In the genomic region with DNA sequence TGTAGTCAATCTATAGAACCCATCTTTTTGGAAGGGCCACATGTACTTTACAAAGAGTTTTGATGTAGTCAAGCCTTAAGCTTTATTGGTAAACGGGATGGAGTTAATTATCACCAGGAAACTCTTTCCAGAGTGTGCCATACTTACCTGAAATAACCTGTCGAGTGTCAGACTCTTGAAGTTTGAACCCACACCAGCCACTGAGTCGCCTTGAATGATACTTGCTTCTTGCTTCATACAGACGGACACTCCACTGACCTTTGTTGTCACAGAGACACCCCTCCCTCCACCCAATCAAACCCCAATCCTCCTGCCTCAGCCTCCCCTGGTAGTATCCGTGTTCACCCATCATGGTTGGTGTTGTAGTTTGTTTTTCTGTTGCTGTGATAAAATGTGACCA, we compare ENCODE assay signal across 24 mouse cellular contexts. TPM values are rescaled to one million over a fixed set of nuclear protein-coding genes. Genes with fewer than 3 reads are reported as not detected.
DNase-seq lines count a peak whose midpoint lies in the region; ATAC-seq and TF ChIP-seq lines count a peak whose summit lies in the region.
"Had no signal": no experiment of that assay in that cellular context is flagged by ENCODE, and none has a peak within 500 bp of the region (broad histone marks: within the 10 kb centered on the region; RNA-seq: fewer than 3 reads in every experiment).

No protein-coding gene starts in this region.

- H3K9ac ChIP-seq in kidney, embryonic 14.5 days (ENCODE audit: low read depth, low read length): no peak overlapping the region
- H3K9ac ChIP-seq in kidney, postnatal 0 days (ENCODE audit: low read depth, low read length): no peak overlapping the region
- H3K9ac ChIP-seq: embryonic facial prominence, embryonic 12.5 days; forebrain, embryonic 13.5 days; forebrain, embryonic 15.5 days had no signal

- DNase-seq in kidney, adult 11 months: peak; percentile 57
- peak; percentile 41 to 50 for DNase-seq in kidney, adult 8-10 months
- DNase-seq in kidney, postnatal 4 days: no peak
- DNase-seq in kidney, postnatal 0 days (ENCODE audit: low spot score): no peak
- DNase-seq in kidney, adult 18-20 months: no peak
- DNase-seq: adrenal gland, adult 8-10 months; adrenal gland, postnatal 14 days; adrenal gland, postnatal 36 days; B cell, adult 2 months; cerebellum, adult 11-12 months; cerebellum, adult 2 months; cerebellum, adult 9-10 months; cerebellum, postnatal 10 days; cerebellum, postnatal 25 days had no signal

- H3K4me2 ChIP-seq in kidney, embryonic 14.5 days (replicated peaks; ENCODE audit: low read depth, low read length): no peak overlapping the region
- no peak overlapping the region for H3K4me2 ChIP-seq in kidney, postnatal 0 days (ENCODE audit: low read length)
- H3K4me2 ChIP-seq: embryonic facial prominence, embryonic 12.5 days; forebrain, embryonic 13.5 days; forebrain, embryonic 15.5 days had no signal

- H3K4me1 ChIP-seq in kidney, embryonic 14.5 days (ENCODE audit: control insufficient read depth, insufficient read depth, low read length): no peaks in the 10 kb centered on the region
- H3K4me1 ChIP-seq in kidney, postnatal 0 days (replicated peaks; ENCODE audit: insufficient read depth, low read length): no peaks in the 10 kb centered on the region
- H3K4me1 ChIP-seq: embryonic facial prominence, embryonic 10.5 days; embryonic facial prominence, embryonic 12.5 days; forebrain, embryonic 13.5 days; forebrain, embryonic 15.5 days had no signal

- no peaks in the 10 kb centered on the region for H3K9me3 ChIP-seq in kidney, embryonic 14.5 days (ENCODE audit: control insufficient read depth, low read length)
- no peaks in the 10 kb centered on the region for H3K9me3 ChIP-seq in kidney, postnatal 0 days (replicated peaks; ENCODE audit: low read length)
- H3K9me3 ChIP-seq: embryonic facial prominence, embryonic 10.5 days; embryonic facial prominence, embryonic 12.5 days; forebrain, embryonic 13.5 days; forebrain, embryonic 15.5 days; G1E had no signal

- no peak overlapping the region for H3K27ac ChIP-seq in kidney, embryonic 14.5 days (ENCODE audit: low read depth, low read length)
- no peak overlapping the region for H3K27ac ChIP-seq in kidney, postnatal 0 days
- H3K27ac ChIP-seq: embryonic facial prominence, embryonic 10.5 days; embryonic facial prominence, embryonic 12.5 days; forebrain, embryonic 13.5 days; forebrain, embryonic 15.5 days had no signal

- no peak for ATAC-seq in kidney, embryonic 14.5 days (ENCODE audit: low FRiP score, low TSS enrichment)
- ATAC-seq in kidney, postnatal 0 days (replicated peaks; ENCODE audit: low FRiP score, low read depth): 0 out of 2 replicates have a peak, but pooled peaks have one; percentile 40
- ATAC-seq: activated CD4-positive, CD25-positive, alpha-beta regulatory T cell, adult 4 months; CD4-positive, CD25-positive, alpha-beta regulatory T cell, adult 4 months; forebrain, embryonic 13.5 days; forebrain, embryonic 15.5 days had no signal

- no peaks in the 10 kb centered on the region for H3K36me3 ChIP-seq in kidney, embryonic 14.5 days (ENCODE audit: control insufficient read depth, insufficient read depth, low read length)
- H3K36me3 ChIP-seq in kidney, postnatal 0 days (ENCODE audit: insufficient read depth, low read length): peaks cover 12% of the 10 kb centered on the region; the same call in 1 of the 2 replicates
- H3K36me3 ChIP-seq: embryonic facial prominence, embryonic 12.5 days; forebrain, embryonic 15.5 days had no signal

- no peaks in the 10 kb centered on the region for H3K27me3 ChIP-seq in kidney, embryonic 14.5 days (ENCODE audit: control insufficient read depth, insufficient read depth, low read length)
- no peaks in the 10 kb centered on the region for H3K27me3 ChIP-seq in kidney, postnatal 0 days (ENCODE audit: insufficient read depth, low read length)
- H3K27me3 ChIP-seq: CH12.LX; embryonic facial prominence, embryonic 12.5 days; forebrain, embryonic 13.5 days; forebrain, embryonic 15.5 days; Patski had no signal

- WGBS in kidney, embryonic 14.5 days: 91% methylated on average over 5 of the region's 5 CpGs
- WGBS in kidney, postnatal 0 days: 72% methylated on average over 5 of the region's 5 CpGs

- no peak for TF ChIP-seq CTCF in kidney, postnatal 0 days (IDR thresholded peaks at IDR 0.05; ENCODE audit: low read depth)

- H3K4me3 ChIP-seq in kidney, embryonic 14.5 days (ENCODE audit: low read length): no peak overlapping the region
- H3K4me3 ChIP-seq in kidney, postnatal 0 days (replicated peaks; ENCODE audit: low read depth, low read length): no peak overlapping the region
- H3K4me3 ChIP-seq: embryonic facial prominence, embryonic 10.5 days; embryonic facial prominence, embryonic 12.5 days; forebrain, embryonic 13.5 days; forebrain, embryonic 15.5 days had no signal

RNA-seq across cellular contexts. Expression of a gene that starts 55.8 kb away (rescaled TPM):
- 7.8 and 9.3 TPM in 2 replicates for polyA plus RNA-seq in kidney, embryonic 14.5 days (2014; fragmentation: Nextera tagmentation; extraction: Ambion mirVana)
- polyA plus RNA-seq in kidney, postnatal 0 days (2015; fragmentation: Nextera tagmentation; extraction: Ambion mirVana): 47.7 and 51.2 TPM in 2 replicates

Comparison
In these comparisons a context has a peak if more than half of its experiments do, and no peak if none do; other contexts are left out.
1. DNase-seq: peak in kidney, adult 11 months (single experiment) and kidney, adult 8-10 months (2 of 2); none in kidney, postnatal 4 days (0 of 2), kidney, postnatal 0 days (single experiment) and kidney, adult 18-20 months (single experiment).